Mouse (Mus musculus): ENCODE measurements around the gene Taar4.

DNA sequence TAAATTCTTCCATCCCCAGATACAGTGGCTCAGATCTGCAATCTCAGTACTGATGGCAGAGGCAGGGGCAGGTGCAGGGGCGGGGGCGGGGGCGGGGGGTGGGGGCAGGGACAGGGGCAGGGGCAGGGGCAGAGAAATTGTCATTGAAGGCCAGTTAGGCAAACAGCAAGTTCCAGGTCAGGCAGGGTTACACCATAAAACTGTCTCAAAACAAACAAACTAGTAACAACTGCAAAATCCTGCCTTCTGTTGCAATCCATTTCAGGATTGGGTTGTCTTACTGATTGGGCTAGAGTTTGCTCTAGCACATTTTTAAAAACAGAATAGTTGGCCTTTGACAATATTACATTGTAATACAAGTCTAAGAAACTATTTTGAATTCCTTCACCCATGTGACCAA is 37.8 kb upstream of the Taar4 start:
- TF ChIP-seq MAX (IDR thresholded peaks at IDR 0.05) (no peak), CTCF (IDR thresholded peaks at IDR 0.05; ENCODE audit: control insufficient read depth, insufficient read depth, insufficient read length) (no peak), MYOG (IDR thresholded peaks at IDR 0.05; ENCODE audit: control insufficient read depth, extremely low read depth, insufficient read length) (no peak), CEBPB (IDR thresholded peaks at IDR 0.05; ENCODE audit: low read depth) (no peak)
